Mouse (Mus musculus) embryonic stem cell, embryonic (primary cell): ENCODE results near the gene Prok2.

ENCODE experiments used
- CTCF ChIA-PET, 4 experiments: fragments of 300-600 bp in 2 of 4; fragments of 350-600 bp in 2 of 4; sonication (Branson Sonifier 250); formaldehyde crosslinking; loops; one replicate each; lab custom pipeline; 2022; ENCODE audit warnings: inconsistent platforms in 2 of 4; lab: Charles Lee
- POLR2A ChIA-PET, 4 experiments: fragments of 300-600 bp in 2 of 4; fragments of 350-600 bp in 2 of 4; sonication (Branson Sonifier 250); formaldehyde crosslinking; loops; one replicate each; lab custom pipeline; 2022; ENCODE audit warnings: antibody characterized with exemption in 4 of 4, inconsistent platforms in 1 of 4; lab: Charles Lee

Gene Prok2

GRCm38 (mm10) chr6:99713256-99713655 is 12.9 kb downstream of the Prok2 start:
- POLR2A ChIA-PET, result no interaction called here
- CTCF ChIA-PET, result interaction anchor here in 1 of 4 experiments (0.6 kb wide), 2 partner anchors 41 to 352 kb away, joined by 3 read pairs; no protein-coding TSS in a partner anchor

- ChIA-PET POLR2A (interaction anchor here in 2 of 4 experiments (0.5 to 1.0 kb wide), 2 partner anchors 15 to 566 kb away, joined by 3 read pairs; no protein-coding TSS in a partner anchor), CTCF (interaction anchor here in 1 of 4 experiments (0.6 to 0.7 kb wide), 3 partner anchors 8 to 301 kb away, joined by 3 read pairs; no protein-coding TSS in a partner anchor)
These were observed 14.6 kb downstream of the Prok2 start for GRCm38 (mm10) chr6:99711576-99712101.

GRCm38 (mm10) chr6:99700484-99700883 is 25.7 kb downstream of the Prok2 start:
- POLR2A ChIA-PET, result no interaction called here

GRCm38 (mm10) chr6:99692916-99693841 is 33.0 kb downstream of the Prok2 start:
- POLR2A ChIA-PET, result interaction anchor here (0.6 to 1.0 kb wide), 4 partner anchors 107 to 1140 kb away, joined by 3 to 4 read pairs (median 4); partner anchors contain the start of gene Ppp4r2 (in 1 of the 4)

More at GRCm38 (mm10) chr6:99700484-99700883, 25.7 kb downstream of the Prok2 start:
- CTCF ChIA-PET, result no interaction called here

GRCm38 (mm10) chr6:99692206-99692915 is 33.8 kb downstream of the Prok2 start, which contains the start of gene Gpr27:
Gpr27 (plus strand) TSS chr6:99692679.
- ChIA-PET POLR2A (interaction anchor here in 2 of 4 experiments (0.5 to 1.0 kb wide), 3 partner anchors 23 to 1141 kb away, joined by 3 to 4 read pairs (median 3); partner anchors contain the start of gene Ppp4r2 (in 1 of the 2)), CTCF (interaction anchor here in 2 of 4 experiments (0.5 to 0.7 kb wide), 2 partner anchors 8 to 26 kb away, joined by 3 read pairs; partner anchors contain the start of genes Eif4e3 (in 1 of the 2) and Gm20696 (in 1 of the 2))

More at GRCm38 (mm10) chr6:99692916-99693841, 33.0 kb downstream of the Prok2 start:
- CTCF ChIA-PET, result interaction anchor here in 1 of 4 experiments (0.5 kb wide), 1 partner anchor 26 kb away, joined by 3 read pairs; the partner anchor contains the start of genes Eif4e3 and Gm20696

GRCm38 (mm10) chr6:99691666-99692205 is 34.5 kb downstream of the Prok2 start:
- POLR2A ChIA-PET, result interaction anchor here in 2 of 4 experiments (0.5 to 1.0 kb wide), 3 partner anchors 24 to 1141 kb away, joined by 3 to 4 read pairs (median 3); partner anchors contain the start of gene Ppp4r2 (in 1 of the 2)
- CTCF ChIA-PET, result interaction anchor here in 1 of 4 experiments (0.7 kb wide), 1 partner anchor 8 kb away, joined by 3 read pairs; no protein-coding TSS in a partner anchor

GRCm38 (mm10) chr6:99688513-99688912 is 37.7 kb downstream of the Prok2 start:
- ChIA-PET POLR2A (no interaction called here), CTCF (interaction anchor here in 1 of 4 experiments (0.6 kb wide), 1 partner anchor 27 kb away, joined by 4 read pairs; no protein-coding TSS in a partner anchor)

GRCm38 (mm10) chr6:99684899-99685298 is 41.3 kb downstream of the Prok2 start:
- ChIA-PET CTCF (interaction anchor here (0.5 to 2.6 kb wide), 29 partner anchors 11 to 1301 kb away, joined by 3 to 19 read pairs (median 3); partner anchors contain the start of genes Eif4e3 (in 2 of the 4) and Gm20696 (in 2 of the 4)), POLR2A (interaction anchor here in 1 of 4 experiments (0.6 to 1.4 kb wide), 2 partner anchors 19 to 1025 kb away, joined by 3 read pairs; no protein-coding TSS in a partner anchor)

- ChIA-PET CTCF (interaction anchor here (0.6 to 2.6 kb wide), 15 partner anchors 8 to 140 kb away, joined by 3 to 19 read pairs (median 4); partner anchors contain the start of genes Eif4e3 (in 1 of the 4) and Gm20696 (in 1 of the 4)), POLR2A (interaction anchor here in 1 of 4 experiments (1.4 kb wide), 1 partner anchor 18 kb away, joined by 3 read pairs; no protein-coding TSS in a partner anchor)
These were observed 42.2 kb downstream of the Prok2 start for GRCm38 (mm10) chr6:99683974-99684373.

- POLR2A ChIA-PET, result no interaction called here
These were observed 48.1 kb downstream of the Prok2 start for GRCm38 (mm10) chr6:99678108-99678507.

GRCm38 (mm10) chr6:99677325-99677724 is 48.9 kb downstream of the Prok2 start:
- CTCF ChIA-PET, result no interaction called here

More at GRCm38 (mm10) chr6:99678108-99678507, 48.1 kb downstream of the Prok2 start:
- CTCF ChIA-PET, result no interaction called here

GRCm38 (mm10) chr6:99674482-99674881 is 51.7 kb downstream of the Prok2 start:
- POLR2A ChIA-PET, result no interaction called here
- CTCF ChIA-PET, result no interaction called here

More at GRCm38 (mm10) chr6:99677325-99677724, 48.9 kb downstream of the Prok2 start:
- POLR2A ChIA-PET, result no interaction called here

- ChIA-PET CTCF (interaction anchor here in 2 of 4 experiments (0.6 to 1.2 kb wide), 3 partner anchors 12 to 729 kb away, joined by 3 to 5 read pairs (median 4); no protein-coding TSS in a partner anchor), POLR2A (no interaction called here)
These were observed 54.4 kb downstream of the Prok2 start for GRCm38 (mm10) chr6:99671768-99672167.

- POLR2A ChIA-PET, result interaction anchor here in 1 of 4 experiments (0.6 to 0.7 kb wide), 3 partner anchors 418 to 1709 kb away, joined by 3 read pairs; no protein-coding TSS in a partner anchor
These were observed 55.6 kb downstream of the Prok2 start for GRCm38 (mm10) chr6:99670481-99671119.

GRCm38 (mm10) chr6:99669481-99670325 is 56.5 kb downstream of the Prok2 start:
- ChIA-PET POLR2A (interaction anchor here in 1 of 4 experiments (0.6 to 0.7 kb wide), 3 partner anchors 417 to 1708 kb away, joined by 3 read pairs; no protein-coding TSS in a partner anchor), CTCF (interaction anchor here in 3 of 4 experiments (0.5 to 1.1 kb wide), 4 partner anchors 15 to 247 kb away, joined by 5 to 6 read pairs (median 6); no protein-coding TSS in a partner anchor)

More at GRCm38 (mm10) chr6:99670481-99671119, 55.6 kb downstream of the Prok2 start:
- CTCF ChIA-PET, result interaction anchor here in 3 of 4 experiments (0.5 to 1.2 kb wide), 4 partner anchors 14 to 112 kb away, joined by 5 to 6 read pairs (median 6); no protein-coding TSS in a partner anchor
